Mouse (Mus musculus): ENCODE results near the gene Sftpd. TPM values are rescaled to one million over a fixed set of nuclear protein-coding genes. Genes with fewer than 3 reads are reported as not detected.

The Sftpd gene
- not detected in 2 replicates for total RNA-seq (2023)

DNA sequence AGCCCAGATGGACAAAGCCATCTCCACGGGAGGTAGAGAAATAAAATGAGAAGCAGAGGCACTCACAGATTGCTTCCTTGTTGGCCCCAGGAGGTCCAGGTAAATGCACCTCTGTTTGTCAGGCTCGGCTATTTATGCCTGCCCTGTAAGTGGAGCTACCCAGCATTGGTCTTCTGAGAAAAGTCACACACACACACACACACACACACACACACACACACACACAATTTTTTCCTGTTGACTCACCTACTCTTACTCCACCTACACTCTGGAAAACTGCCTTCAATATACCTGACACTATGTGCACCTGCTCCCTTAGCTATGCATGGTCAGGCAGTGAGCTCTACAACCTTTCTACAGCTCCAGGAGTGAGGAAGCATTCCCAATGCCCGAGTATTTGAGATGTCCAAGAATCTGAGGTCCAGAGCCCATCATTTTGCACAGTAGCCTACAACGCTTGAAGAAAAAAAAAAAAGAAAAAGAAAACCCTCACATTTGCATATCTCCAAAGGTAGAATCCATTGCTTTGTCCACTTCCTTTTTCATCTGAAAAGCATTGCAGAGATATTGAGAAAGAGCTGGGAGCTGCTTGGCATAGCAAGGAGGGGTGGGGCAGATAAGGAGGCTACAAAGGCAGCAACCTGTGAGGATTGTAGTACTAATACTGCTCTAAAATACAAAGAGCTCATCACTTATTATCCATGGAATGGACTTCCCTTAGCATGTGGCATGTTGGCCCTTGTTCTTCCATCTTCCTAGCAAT lies at the start of gene Sftpd:
Gene Sftpd, minus strand, starts transcription at position 91 of the 763 bp plus-strand sequence.

DNA sequence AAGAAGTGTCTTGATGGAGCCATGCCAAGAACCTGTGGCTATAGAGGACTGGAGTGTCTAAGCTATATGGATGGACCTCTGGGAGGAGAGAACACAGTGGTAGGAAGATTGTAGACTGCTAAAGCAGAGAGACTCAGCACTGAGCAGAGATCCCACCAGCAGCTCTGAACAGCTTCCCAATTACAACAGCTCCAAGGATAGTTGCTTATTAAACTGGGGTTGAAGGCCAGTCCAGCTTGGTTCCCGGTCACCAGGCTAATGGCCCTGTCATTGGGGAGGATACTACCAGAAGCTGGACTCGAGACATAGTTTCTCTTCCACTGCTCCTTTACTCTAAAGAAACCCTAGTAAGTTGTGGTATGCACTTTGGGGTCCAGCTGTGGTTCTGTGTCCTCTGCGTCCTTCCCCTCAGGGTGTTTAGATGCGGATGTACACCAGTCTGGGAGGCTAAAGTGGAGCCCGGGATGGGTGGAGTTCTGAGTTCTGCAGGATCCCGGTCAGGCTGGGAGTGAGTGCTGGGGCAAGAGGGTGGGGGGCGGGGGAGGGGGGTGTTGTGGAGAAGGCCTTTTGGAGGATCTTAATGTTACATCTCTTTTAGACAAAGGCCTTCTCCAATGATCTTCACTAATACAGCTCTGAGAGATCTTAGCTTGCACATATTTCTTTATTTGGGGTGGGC lies 33.6 kb downstream of the Sftpd start, which contains the start of gene Mbl1:
Gene Mbl1, plus strand, starts transcription at position 239 of the 679 bp plus-strand sequence.

DNA sequence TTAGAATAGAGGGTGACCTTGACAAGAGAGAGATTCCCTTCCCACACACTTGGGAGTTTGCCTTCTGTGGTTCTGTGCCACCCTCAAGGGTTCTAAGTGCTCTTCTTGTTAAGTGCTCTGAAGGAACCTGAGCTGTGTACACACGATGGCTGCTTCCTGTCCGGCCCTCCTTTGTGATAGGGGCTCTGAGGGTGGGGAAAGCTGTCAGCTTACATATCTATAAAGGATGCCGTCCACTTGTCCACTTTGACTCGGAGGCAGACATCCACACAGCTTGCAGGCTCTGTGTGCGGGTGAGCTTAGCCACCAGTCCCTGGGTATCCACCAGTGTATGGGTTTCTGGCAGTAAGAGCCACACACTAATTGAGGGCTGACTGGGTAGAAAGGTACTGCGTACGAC lies 53.4 kb downstream of the Sftpd start, which contains the start of gene Sftpa1:
Gene Sftpa1, plus strand, starts transcription at position 243 of the 400 bp plus-strand sequence.

Other genes with a start within 250 kb of the Sftpd start
- gene Tspan14, start 218.3 kb downstream of the Sftpd start, total RNA-seq (2023), result 93.4 and 119 TPM in 2 replicates
- gene Fam213a, start 171.4 kb downstream of the Sftpd start, total RNA-seq (2023), result 0.66 and 1.4 TPM in 2 replicates
- not detected in 2 replicates for gene Dydc2, start 115.9 kb downstream of the Sftpd start, total RNA-seq (2023)
- not detected in 2 replicates for gene Dydc1, start 112.2 kb downstream of the Sftpd start, total RNA-seq (2023)
- gene Mat1a, start 80.1 kb downstream of the Sftpd start, total RNA-seq (2023), result not detected in 2 replicates
- not detected in 2 replicates for gene Sftpa1, start 53.4 kb downstream of the Sftpd start, total RNA-seq (2023)
- not detected in 2 replicates for gene Mbl1, start 33.7 kb downstream of the Sftpd start, total RNA-seq (2023)
- not detected in 2 replicates for gene Gm2832, start 93.7 kb upstream of the Sftpd start, total RNA-seq (2023)
- not detected in 2 replicates for gene Gm5798, start 163.5 kb upstream of the Sftpd start, total RNA-seq (2023)
- gene Gm7945, start 201.2 kb upstream of the Sftpd start, total RNA-seq (2023), result not detected in 2 replicates
- not detected in 2 replicates for gene Gm6482, start 223.1 kb upstream of the Sftpd start, total RNA-seq (2023)

Data from neutrophil, adult 65 days (primary cell).